Mouse (Mus musculus) hindbrain, embryonic 12.5 days (tissue): ENCODE data around the gene Sgtb. TPM values are rescaled to one million over a fixed set of nuclear protein-coding genes. Genes with fewer than 3 reads are reported as not detected.
A peak's percentile ranks its signal among the peaks of the same experiment; 100 is the strongest.

ENCODE experiments used
- ATAC-seq: fragments of 200-750 bp; cut with Nextera tagmentation; 2 replicates; pipeline ENCODE4 v1.8.0; 2017; ENCODE audit warnings: moderate TSS enrichment; ENCODE audit not compliant: low FRiP score
- H3K27ac ChIP-seq: fragments of 300-500 bp; sonication (generic); 2 replicates; pipeline ENCODE4 v1.5.1; 2016; ENCODE audit warnings: mild to moderate bottlenecking
- H3K27me3 ChIP-seq: fragments of 300-500 bp; sonication (generic); 2 replicates; pipeline ENCODE4 v1.6.1; 2016; ENCODE audit warnings: mild to moderate bottlenecking
- H3K36me3 ChIP-seq: fragments of 300-500 bp; sonication (generic); 2 replicates; pipeline ENCODE4 v1.6.1; 2016; ENCODE audit warnings: mild to moderate bottlenecking
- H3K4me1 ChIP-seq: fragments of 300-500 bp; sonication (generic); 2 replicates; pipeline ENCODE4 v1.6.1; 2016
- H3K4me2 ChIP-seq: fragments of 300-500 bp; sonication (generic); replicated peaks from 2 replicates; pipeline ENCODE4 v1.6.1; 2016; ENCODE audit warnings: mild to moderate bottlenecking
- H3K4me3 ChIP-seq: fragments of 300-500 bp; sonication (generic); 2 replicates; pipeline ENCODE4 v1.5.1; 2016; ENCODE audit warnings: mild to moderate bottlenecking
- H3K9ac ChIP-seq: fragments of 300-500 bp; sonication (generic); 2 replicates; pipeline ENCODE4 v1.6.1; 2016; ENCODE audit warnings: mild to moderate bottlenecking, moderate library complexity
- H3K9me3 ChIP-seq: fragments of 300-500 bp; sonication (generic); replicated peaks from 2 replicates; pipeline ENCODE4 v1.6.1; 2016; ENCODE audit warnings: mild to moderate bottlenecking
- WGBS: fragments of 180-500 bp; shearing (Covaris S2); methylation state at CpG from one replicate; pipeline ENCODE4 v1.1.7; 2016; 5-methylcytosine and 5-hydroxymethylcytosine counted together
- polyA plus RNA-seq: library from polyadenylated mRNA; unstranded; fragments of >200 nt; fragmentation: Nextera tagmentation; extraction: Ambion mirVana; gene quantifications from 2 replicates; pipeline ENCODE4 v1.2.1, GENCODE M21; 2016

The Sgtb gene
- 26.9 and 28.9 TPM in 2 replicates for polyA plus RNA-seq

- peak within 1 kb of the TSS; percentile 85 for H3K27ac ChIP-seq
- WGBS, result under 1% methylated on average over 29 of the region's 44 CpGs
Measured at GRCm38 (mm10) chr13:104109288-104109815, at the start of gene Sgtb, which contains the start of gene Nln. Sgtb (plus strand) TSS chr13:104109741. Nln (minus strand) TSS chr13:104109614.

GRCm38 (mm10) chr13:104060231-104060630, 49.3 kb upstream of the Sgtb start:
- H3K27me3 ChIP-seq, result no peaks in the 10 kb centered on the region
- no peak overlapping the region for H3K4me2 ChIP-seq
- H3K4me1 ChIP-seq, result no peaks in the 10 kb centered on the region
- H3K9me3 ChIP-seq, result no peaks in the 10 kb centered on the region
- H3K4me3 ChIP-seq, result no peak overlapping the region
- WGBS, result 86% methylated on average over 1 of the region's 1 CpGs
- no peak overlapping the region for H3K27ac ChIP-seq
- no peak for ATAC-seq
- H3K36me3 ChIP-seq, result peaks cover 9% of the 10 kb centered on the region; the same call in 1 of the 2 replicates
- no peak overlapping the region for H3K9ac ChIP-seq

More at GRCm38 (mm10) chr13:104109288-104109815, at the start of gene Sgtb, which contains the start of gene Nln:
- Histone ChIP-seq H3K4me1 (peaks cover 12% of the 10 kb centered on the region), H3K9ac (peak within 1 kb of the TSS; percentile 85), H3K4me2 (peak within 1 kb of the TSS; percentile 92), H3K27me3 (no peaks in the 10 kb centered on the region), H3K9me3 (no peaks in the 10 kb centered on the region), H3K36me3 (no peaks in the 10 kb centered on the region), H3K4me3 (peak within 1 kb of the TSS; percentile 82)
- peak; percentile 98 for ATAC-seq

GRCm38 (mm10) chr13:104061975-104062750, 47.4 kb upstream of the Sgtb start:
- H3K9ac ChIP-seq, result no peak overlapping the region
- peak; percentile 85 for ATAC-seq
- H3K27me3 ChIP-seq, result no peaks in the 10 kb centered on the region
- H3K9me3 ChIP-seq, result no peaks in the 10 kb centered on the region
- peaks cover 9% of the 10 kb centered on the region; the same call in 1 of the 2 replicates for H3K36me3 ChIP-seq
- no peak overlapping the region for H3K4me3 ChIP-seq
- 68% methylated on average over 2 of the region's 2 CpGs for WGBS
- no peak overlapping the region for H3K4me2 ChIP-seq
- H3K4me1 ChIP-seq, result no peaks in the 10 kb centered on the region
- no peak overlapping the region for H3K27ac ChIP-seq

- Histone ChIP-seq H3K27ac (no peak overlapping the region), H3K4me2 (no peak overlapping the region), H3K36me3 (peaks cover 9% of the 10 kb centered on the region; the same call in 1 of the 2 replicates), H3K9ac (no peak overlapping the region), H3K4me1 (no peaks in the 10 kb centered on the region), H3K9me3 (no peaks in the 10 kb centered on the region), H3K27me3 (no peaks in the 10 kb centered on the region), H3K4me3 (no peak overlapping the region)
- WGBS, result 78% methylated on average over 9 of the region's 9 CpGs
- ATAC-seq, result no peak
Measured at GRCm38 (mm10) chr13:104063061-104063460, 46.5 kb upstream of the Sgtb start.

- H3K4me3 ChIP-seq, result no peak overlapping the region
- 79% methylated on average over 2 of the region's 2 CpGs for WGBS
Measured at GRCm38 (mm10) chr13:104065649-104066347, 43.7 kb upstream of the Sgtb start.

GRCm38 (mm10) chr13:104069216-104069615, 40.3 kb upstream of the Sgtb start:
- Histone ChIP-seq H3K4me1 (no peaks in the 10 kb centered on the region), H3K4me3 (no peak overlapping the region), H3K27ac (no peak overlapping the region), H3K9ac (no peak overlapping the region), H3K27me3 (no peaks in the 10 kb centered on the region), H3K36me3 (peaks cover 9% of the 10 kb centered on the region; the same call in 1 of the 2 replicates), H3K9me3 (no peaks in the 10 kb centered on the region), H3K4me2 (no peak overlapping the region)
- no peak for ATAC-seq
- 92% methylated on average over 11 of the region's 11 CpGs for WGBS

More at GRCm38 (mm10) chr13:104065649-104066347, 43.7 kb upstream of the Sgtb start:
- Histone ChIP-seq H3K9me3 (no peaks in the 10 kb centered on the region), H3K9ac (no peak overlapping the region), H3K36me3 (peaks cover 3% of the 10 kb centered on the region; the same call in 1 of the 2 replicates), H3K4me1 (no peaks in the 10 kb centered on the region), H3K27ac (no peak overlapping the region), H3K4me2 (no peak overlapping the region), H3K27me3 (no peaks in the 10 kb centered on the region)
- ATAC-seq, result no peak

- Histone ChIP-seq H3K9ac (no peak overlapping the region), H3K27ac (no peak overlapping the region), H3K4me3 (no peak overlapping the region), H3K27me3 (no peaks in the 10 kb centered on the region), H3K4me1 (no peaks in the 10 kb centered on the region), H3K9me3 (no peaks in the 10 kb centered on the region), H3K4me2 (no peak overlapping the region), H3K36me3 (0 out of 2 replicates have a peak, but pooled peaks cover 9% of the 10 kb centered on the region)
- no peak for ATAC-seq
- WGBS, result 86% methylated on average over 3 of the region's 3 CpGs
Measured at GRCm38 (mm10) chr13:104070703-104071102, 38.8 kb upstream of the Sgtb start.

GRCm38 (mm10) chr13:104072351-104072750, 37.2 kb upstream of the Sgtb start:
- Histone ChIP-seq H3K36me3 (0 out of 2 replicates have a peak, but pooled peaks cover 9% of the 10 kb centered on the region), H3K9me3 (no peaks in the 10 kb centered on the region), H3K4me2 (no peak overlapping the region), H3K27ac (no peak overlapping the region), H3K4me3 (no peak overlapping the region), H3K9ac (no peak overlapping the region), H3K27me3 (no peaks in the 10 kb centered on the region), H3K4me1 (no peaks in the 10 kb centered on the region)
- ATAC-seq, result no peak
- WGBS, result 94% methylated on average over 9 of the region's 9 CpGs

- H3K27ac ChIP-seq, result no peak overlapping the region
- no peak overlapping the region for H3K9ac ChIP-seq
- H3K4me1 ChIP-seq, result no peaks in the 10 kb centered on the region
- no peaks in the 10 kb centered on the region for H3K27me3 ChIP-seq
- no peak overlapping the region for H3K4me2 ChIP-seq
- H3K36me3 ChIP-seq, result 0 out of 2 replicates have a peak, but pooled peaks cover 9% of the 10 kb centered on the region
- no peak for ATAC-seq
- H3K4me3 ChIP-seq, result no peak overlapping the region
- 93% methylated on average over 8 of the region's 8 CpGs for WGBS
- H3K9me3 ChIP-seq, result no peaks in the 10 kb centered on the region
Measured at GRCm38 (mm10) chr13:104074230-104074629, 35.3 kb upstream of the Sgtb start.

GRCm38 (mm10) chr13:104074731-104075130, 34.8 kb upstream of the Sgtb start:
- Histone ChIP-seq H3K9me3 (no peaks in the 10 kb centered on the region), H3K4me3 (no peak overlapping the region), H3K4me1 (no peaks in the 10 kb centered on the region), H3K27me3 (no peaks in the 10 kb centered on the region), H3K36me3 (0 out of 2 replicates have a peak, but pooled peaks cover 9% of the 10 kb centered on the region), H3K27ac (no peak overlapping the region), H3K4me2 (no peak overlapping the region), H3K9ac (no peak overlapping the region)
- no peak for ATAC-seq
- WGBS, result 86% methylated on average over 10 of the region's 10 CpGs

- no peak for ATAC-seq
- Histone ChIP-seq H3K4me2 (no peak overlapping the region), H3K4me1 (no peaks in the 10 kb centered on the region), H3K9ac (no peak overlapping the region), H3K4me3 (no peak overlapping the region), H3K36me3 (0 out of 2 replicates have a peak, but pooled peaks cover 7% of the 10 kb centered on the region), H3K9me3 (no peaks in the 10 kb centered on the region), H3K27ac (no peak overlapping the region), H3K27me3 (no peaks in the 10 kb centered on the region)
- 88% methylated on average over 6 of the region's 6 CpGs for WGBS
Measured at GRCm38 (mm10) chr13:104076993-104077392, 32.5 kb upstream of the Sgtb start.

GRCm38 (mm10) chr13:104082504-104082903, 27.0 kb upstream of the Sgtb start:
- H3K4me1 ChIP-seq, result no peaks in the 10 kb centered on the region
- H3K27ac ChIP-seq, result no peak overlapping the region
- no peak overlapping the region for H3K4me3 ChIP-seq
- ATAC-seq, result no peak
- H3K27me3 ChIP-seq, result no peaks in the 10 kb centered on the region
- H3K36me3 ChIP-seq, result no peaks in the 10 kb centered on the region
- WGBS, result 92% methylated on average over 7 of the region's 7 CpGs
- H3K4me2 ChIP-seq, result no peak overlapping the region
- no peak overlapping the region for H3K9ac ChIP-seq
- no peaks in the 10 kb centered on the region for H3K9me3 ChIP-seq
